8 mouse cellular contexts compared by ENCODE assay signal in the genomic region with DNA sequence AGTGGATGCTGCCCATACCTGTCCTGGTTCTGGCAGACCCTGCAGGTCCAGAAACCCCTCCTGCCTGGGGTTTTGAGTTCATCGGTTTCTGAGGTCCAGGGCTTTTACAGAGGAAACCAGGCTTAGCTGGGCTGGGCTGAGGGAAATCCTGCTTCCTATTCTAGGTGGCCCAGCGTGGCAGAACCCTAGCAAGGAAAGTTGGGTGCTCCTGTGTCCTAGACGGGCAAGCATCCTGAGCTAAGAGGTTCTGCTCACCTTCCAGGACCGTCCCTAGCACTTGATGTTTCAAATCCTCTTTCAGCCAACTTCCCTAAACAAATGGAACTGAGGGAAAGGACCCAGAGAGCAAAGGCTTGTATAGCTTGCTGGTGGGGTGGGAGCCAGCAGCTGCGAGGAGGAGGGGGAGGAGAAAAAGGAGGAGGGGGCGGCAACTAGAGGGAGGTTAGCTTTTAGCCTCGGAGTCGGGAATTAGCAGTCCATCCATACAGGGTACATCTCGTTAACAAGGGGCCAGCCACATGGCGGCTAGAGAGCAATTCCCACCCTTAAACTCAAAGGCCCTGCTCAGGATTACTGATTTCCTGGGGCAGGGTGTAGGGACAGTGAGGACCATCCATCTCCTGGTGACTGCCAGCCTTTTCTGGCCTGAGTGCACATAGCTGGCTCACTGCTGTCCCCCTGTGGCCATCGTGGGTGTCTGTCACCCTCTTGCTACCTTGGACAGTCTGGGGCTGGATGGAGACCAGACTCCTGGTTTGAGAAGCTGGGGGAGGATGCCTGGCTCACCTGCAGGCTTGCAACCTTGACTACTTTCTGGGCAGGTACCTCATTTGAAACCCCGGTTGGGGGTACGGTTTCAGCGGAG. TPM values are rescaled to one million over a fixed set of nuclear protein-coding genes. Genes with fewer than 3 reads are reported as not detected.
A peak's percentile ranks its signal among the peaks of the same experiment; 100 is the strongest.
DNase-seq lines count a peak whose midpoint lies in the region; ATAC-seq and TF ChIP-seq lines count a peak whose summit lies in the region.

No protein-coding gene starts in this region.

- peak; percentile 87 for DNase-seq in MEL (ENCODE audit: low read depth, low spot score)
- DNase-seq in cerebellum, adult 2 months = peak; percentile 93
- DNase-seq in hindbrain, embryonic 10.5 days (ENCODE audit: low spot score) = peak; percentile 90
- peak; percentile 87 for DNase-seq in layer of hippocampus, adult 9-11 months
- peak; percentile 90 for DNase-seq in lung, postnatal 25 days (ENCODE audit: low spot score)
- peak; percentile 92 for DNase-seq in retina, embryonic 14.5 days (ENCODE audit: low spot score)
- peak; percentile 83 to 86 for DNase-seq in thymus, postnatal 36 days

- H3K9ac ChIP-seq in MEL (ENCODE audit: control insufficient read depth, low read depth, low read length, poor library complexity, severe bottlenecking) = no peak overlapping the region
- H3K9ac ChIP-seq in forebrain, embryonic 16.5 days (replicated peaks; ENCODE audit: low read depth, low read length) = peak overlapping the region; percentile 32; the same call in 1 of the 2 replicates

- peak; percentile 41 for ATAC-seq in forebrain, embryonic 16.5 days

- H3K4me3 ChIP-seq in MEL (ENCODE audit: control insufficient read depth in 1 of 2, insufficient read depth in 1 of 2, low read depth in 2 of 2, low read length in 2 of 2) = no peak overlapping the region
- peak overlapping the region; percentile 4 for H3K4me3 ChIP-seq in cerebellum, adult 2 months (replicated peaks; ENCODE audit: insufficient read depth, low read depth, low read length)
- H3K4me3 ChIP-seq in forebrain, embryonic 16.5 days (replicated peaks; ENCODE audit: low read length) = no peak overlapping the region; the same call in 1 of the 2 replicates
- peak overlapping the region; percentile 81 for H3K4me3 ChIP-seq in hindbrain, embryonic 10.5 days

- no peak; a peak in 1 of 4 replicates for TF ChIP-seq POLR2A in MEL (IDR thresholded peaks at IDR 0.05; ENCODE audit: control insufficient read depth in 1 of 2, insufficient read depth in 1 of 2, low read depth in 1 of 2, low read length in 2 of 2, poor library complexity in 1 of 2)
- TF ChIP-seq POLR2A in cerebellum, adult 2 months (IDR thresholded peaks at IDR 0.05; ENCODE audit: borderline replicate concordance, insufficient read depth, low read length) = no peak

- no peaks in the 10 kb centered on the region for H3K9me3 ChIP-seq in MEL (replicated peaks; ENCODE audit: insufficient read depth, low read length)
- no peaks in the 10 kb centered on the region for H3K9me3 ChIP-seq in forebrain, embryonic 16.5 days (ENCODE audit: control insufficient read depth, low read length)
- no peaks in the 10 kb centered on the region for H3K9me3 ChIP-seq in hindbrain, embryonic 10.5 days

- no peaks in the 10 kb centered on the region for H3K27me3 ChIP-seq in MEL (ENCODE audit: control insufficient read depth in 1 of 2, insufficient read depth in 2 of 2, low read length in 2 of 2)
- H3K27me3 ChIP-seq in cerebellum, adult 2 months (ENCODE audit: control insufficient read depth, insufficient read depth, low read length) = no peaks in the 10 kb centered on the region
- H3K27me3 ChIP-seq in forebrain, embryonic 16.5 days (replicated peaks; ENCODE audit: control insufficient read depth, insufficient read depth, low read length) = no peaks in the 10 kb centered on the region
- peaks cover 73% of the 10 kb centered on the region for H3K27me3 ChIP-seq in hindbrain, embryonic 10.5 days (ENCODE audit: insufficient read depth, poor library complexity, severe bottlenecking)

- peaks cover 88% of the 10 kb centered on the region for H3K79me2 ChIP-seq in MEL (ENCODE audit: control insufficient read depth, insufficient read depth, low read length, poor library complexity)

- H3K27ac ChIP-seq in MEL (ENCODE audit: control insufficient read depth, low read depth, low read length) = peak overlapping the region; percentile 6; the same call in 1 of the 2 replicates
- no peak overlapping the region for H3K27ac ChIP-seq in cerebellum, adult 2 months (ENCODE audit: insufficient read depth, low read length)
- peak overlapping the region; percentile 100 for H3K27ac ChIP-seq in forebrain, embryonic 16.5 days (ENCODE audit: low read length)
- H3K27ac ChIP-seq in hindbrain, embryonic 10.5 days = peak overlapping the region; percentile 89

- peak; percentile 95 to 99 (median 96) for TF ChIP-seq CTCF in MEL (IDR thresholded peaks at IDR 0.05 in 2 of 3, conservative IDR thresholded peaks at IDR 0.05 in 1 of 3; ENCODE audit: control insufficient read depth in 1 of 3, insufficient read depth in 1 of 3, low read depth in 2 of 3, low read length in 3 of 3, poor library complexity in 1 of 3, severe bottlenecking in 1 of 3)
- peak; percentile 100 for TF ChIP-seq CTCF in cerebellum, adult 2 months (IDR thresholded peaks at IDR 0.05; ENCODE audit: borderline replicate concordance, insufficient read depth, low read depth, low read length)

- no peak for TF ChIP-seq EP300 in MEL (IDR thresholded peaks at IDR 0.05; ENCODE audit: low read depth in 1 of 2, low read length in 2 of 2)

- peak; percentile 95 for TF ChIP-seq RAD21 in MEL (IDR thresholded peaks at IDR 0.05; ENCODE audit: low read depth, low read length)

- H3K4me2 ChIP-seq in forebrain, embryonic 16.5 days (ENCODE audit: low read length) = peak overlapping the region; percentile 99

- WGBS in cerebellum, adult 2 months = 31% methylated on average over 14 of the region's 14 CpGs
- WGBS in forebrain, embryonic 16.5 days = 7% methylated on average over 14 of the region's 14 CpGs
- WGBS in hindbrain, embryonic 10.5 days = 9% methylated on average over 14 of the region's 14 CpGs

- peaks cover 5 to 27% of the 10 kb centered on the region in 2 experiments; a peak in 3 of 4 replicates for H3K36me3 ChIP-seq in MEL (ENCODE audit: control insufficient read depth in 1 of 2, insufficient read depth in 2 of 2, low read length in 2 of 2)
- H3K36me3 ChIP-seq in forebrain, embryonic 16.5 days (ENCODE audit: control insufficient read depth, insufficient read depth) = no peaks in the 10 kb centered on the region
- H3K36me3 ChIP-seq in hindbrain, embryonic 10.5 days = no peaks in the 10 kb centered on the region

- peaks cover 2 to 22% of the 10 kb centered on the region in 2 experiments for H3K4me1 ChIP-seq in MEL (ENCODE audit: control insufficient read depth in 1 of 2, insufficient read depth in 2 of 2, low read length in 2 of 2)
- peaks cover 14% of the 10 kb centered on the region for H3K4me1 ChIP-seq in cerebellum, adult 2 months (ENCODE audit: control insufficient read depth, insufficient read depth, low read length)
- peaks cover 78% of the 10 kb centered on the region for H3K4me1 ChIP-seq in forebrain, embryonic 16.5 days (replicated peaks; ENCODE audit: control insufficient read depth, insufficient read depth, low read length)
- peaks cover 98% of the 10 kb centered on the region for H3K4me1 ChIP-seq in hindbrain, embryonic 10.5 days (replicated peaks)

TF ChIP-seq in MEL, 35 proteins besides CTCF, POLR2A, EP300 and RAD21:
- TF ChIP-seq ZNF384 (IDR thresholded peaks at IDR 0.05; ENCODE audit: low read depth, low read length) = peak; percentile 73
- peak; percentile 94 for TF ChIP-seq SMC3 (IDR thresholded peaks at IDR 0.05; ENCODE audit: low read depth, low read length)
- no peak for TF ChIP-seq GATA1 (IDR thresholded peaks at IDR 0.05; ENCODE audit: low read depth, low read length)
- TF ChIP-seq BHLHE40 (IDR thresholded peaks at IDR 0.05; ENCODE audit: borderline replicate concordance, low read depth, low read length) = 0 out of 2 replicates have a peak, but pooled peaks have one; percentile 21
- peak; percentile 39; the same call in 1 of the 2 replicates for TF ChIP-seq TCF12 (IDR thresholded peaks at IDR 0.05; ENCODE audit: low read depth, low read length)
- TF ChIP-seq CHD2 (IDR thresholded peaks at IDR 0.05; ENCODE audit: low read length) = no peak
- TF ChIP-seq HCFC1 (IDR thresholded peaks at IDR 0.05; ENCODE audit: low read depth, low read length) = 0 out of 2 replicates have a peak, but pooled peaks have one; percentile 16
- peak; percentile 85 for TF ChIP-seq SIN3A (IDR thresholded peaks at IDR 0.05; ENCODE audit: low read length)
- TF ChIP-seq MAX (IDR thresholded peaks at IDR 0.05; ENCODE audit: low read length) = 0 out of 2 replicates have a peak, but pooled peaks have one; percentile 19
- TF ChIP-seq MXI1 (IDR thresholded peaks at IDR 0.05; ENCODE audit: low read depth, low read length) = peak; percentile 56; the same call in 1 of the 2 replicates
- peak; percentile 93 for TF ChIP-seq ZC3H11A (IDR thresholded peaks at IDR 0.05; ENCODE audit: low read depth, low read length)
- TF ChIP-seq MAZ (IDR thresholded peaks at IDR 0.05; ENCODE audit: low read depth, low read length) = peak; percentile 88; the same call in 1 of the 2 replicates
- TF ChIP-seq NRF1 (IDR thresholded peaks at IDR 0.05; ENCODE audit: insufficient read depth, low read depth, low read length, poor library complexity, severe bottlenecking) = no peak
- TF ChIP-seq MYC (IDR thresholded peaks at IDR 0.05; ENCODE audit: low read depth, low read length) = peak; percentile 49; the same call in 1 of the 2 replicates
- TF ChIP-seq ELF1 (IDR thresholded peaks at IDR 0.05; ENCODE audit: low read depth, low read length) = 0 out of 2 replicates have a peak, but pooled peaks have one; percentile 30

RNA-seq across cellular contexts. Expression of gene Gins2, which starts 54.4 kb away (rescaled TPM):
- 46.1 and 49.3 TPM in 2 replicates for total RNA-seq in MEL (2012; rRNA removed)
- 100 to 1,000 TPM in 1 of 2 experiments, 10 to 100 TPM in 1; 39.6 to 150 TPM for polyA plus RNA-seq in MEL (2012; ENCODE audit: insufficient read depth in 1 of 2, insufficient read length in 2 of 2, low read depth in 1 of 2, low replicate concordance in 2 of 2, missing spikeins in 1 of 2)
- 2.1 and 2.5 TPM in 2 replicates for polyA plus RNA-seq in cerebellum, adult 2 months (2012; rRNA removed)
- polyA plus RNA-seq in forebrain, embryonic 16.5 days (2015; fragmentation: Nextera tagmentation; extraction: Ambion mirVana) = 23.1 and 24.3 TPM in 2 replicates
- polyA plus RNA-seq in hindbrain, embryonic 10.5 days (2016; fragmentation: Nextera tagmentation; extraction: Ambion mirVana) = 138 and 165 TPM in 2 replicates

Comparison
In these comparisons a context has a peak if more than half of its experiments do, and no peak if none do; other contexts are left out.
1. H3K4me3 ChIP-seq: peak in cerebellum, adult 2 months (single experiment) and hindbrain, embryonic 10.5 days (single experiment); none in MEL (0 of 2) and forebrain, embryonic 16.5 days (single experiment).
2. Peak in every context shown above with its lines, with median percentiles within 50 percentile points of each other: DNase-seq.